Mouse (Mus musculus): Measurements from ENCODE around the gene Atf3.
"Not testable (repeated sequence)": the region's sequence is repeated elsewhere in the genome, so short reads cannot be mapped to it uniquely, and the experiment has no call there.

Gene Atf3

GRCm38 (mm10) chr1:191154314-191154713 lies 63.5 kb downstream of the Atf3 start:
- DNase-seq (ENCODE audit: extremely low read depth, low read depth, low spot score) = no peak

GRCm38 (mm10) chr1:191153052-191153451 lies 64.8 kb downstream of the Atf3 start:
- DNase-seq (ENCODE audit: extremely low read depth, low read depth, low spot score) = no peak

GRCm38 (mm10) chr1:191150924-191151605 lies 66.8 kb downstream of the Atf3 start:
- DNase-seq (ENCODE audit: extremely low read depth, low read depth, low spot score) = no peak

- DNase-seq (ENCODE audit: extremely low read depth, low read depth, low spot score) = not testable (repeated sequence)
Measured at GRCm38 (mm10) chr1:191149489-191149888, 68.3 kb downstream of the Atf3 start.

GRCm38 (mm10) chr1:191140983-191141382 lies 76.9 kb downstream of the Atf3 start:
- DNase-seq (ENCODE audit: extremely low read depth, low read depth, low spot score) = no peak

GRCm38 (mm10) chr1:191138874-191139495 lies 78.9 kb downstream of the Atf3 start:
- no peak for DNase-seq (ENCODE audit: extremely low read depth, low read depth, low spot score)

- DNase-seq (ENCODE audit: extremely low read depth, low read depth, low spot score) = no peak
Measured at GRCm38 (mm10) chr1:191138436-191138835, 79.4 kb downstream of the Atf3 start.

- DNase-seq (ENCODE audit: extremely low read depth, low read depth, low spot score) = no peak
Measured at GRCm38 (mm10) chr1:191135406-191135805, 82.4 kb downstream of the Atf3 start.

- DNase-seq (ENCODE audit: extremely low read depth, low read depth, low spot score) = no peak
Measured at GRCm38 (mm10) chr1:191132934-191133333, 84.9 kb downstream of the Atf3 start.

- DNase-seq (ENCODE audit: extremely low read depth, low read depth, low spot score) = no peak
Measured at GRCm38 (mm10) chr1:191132240-191132639, 85.6 kb downstream of the Atf3 start.

- no peak for DNase-seq (ENCODE audit: extremely low read depth, low read depth, low spot score)
Measured at GRCm38 (mm10) chr1:191131692-191132091, 86.1 kb downstream of the Atf3 start.

GRCm38 (mm10) chr1:191125811-191126638 lies 91.8 kb downstream of the Atf3 start:
- DNase-seq (ENCODE audit: extremely low read depth, low read depth, low spot score) = no peak

GRCm38 (mm10) chr1:191124288-191124687 lies 93.6 kb downstream of the Atf3 start:
- no peak for DNase-seq (ENCODE audit: extremely low read depth, low read depth, low spot score)

- peak; percentile 42 for DNase-seq (ENCODE audit: extremely low read depth, low read depth, low spot score)
Measured at GRCm38 (mm10) chr1:191123696-191124095, 94.1 kb downstream of the Atf3 start.

- DNase-seq (ENCODE audit: extremely low read depth, low read depth, low spot score) = no peak
Measured at GRCm38 (mm10) chr1:191122744-191123143, 95.1 kb downstream of the Atf3 start.

All from fat pad, adult 2 months (tissue).